Mouse (Mus musculus) thymus, adult 2 months (tissue): ENCODE results near the gene Gm21988.

Experiments
- CTCF ChIP-seq: fragments of 200-500 bp; IDR thresholded peaks from 2 replicates; pipeline ENCODE4 v1.5.1; 2012; ENCODE audit warnings: mild to moderate bottlenecking, control low read depth, low read length, moderate library complexity, borderline replicate concordance; ENCODE audit not compliant: control insufficient read depth, poor library complexity, insufficient read depth; ENCODE audit errors: extremely low read depth
- POLR2A ChIP-seq: fragments of 200-500 bp; IDR thresholded peaks from 2 replicates; pipeline ENCODE4 v1.6.1; 2012; ENCODE audit warnings: mild to moderate bottlenecking, low read length, control low read depth, moderate library complexity; ENCODE audit not compliant: control insufficient read depth, poor library complexity, insufficient read depth; ENCODE audit errors: extremely low read depth

GRCm38 (mm10) chr11:70227126-70227525 lies 12.5 kb downstream of the Gm21988 start:
- TF ChIP-seq CTCF (no peak), POLR2A (no peak)
